Mouse (Mus musculus): ENCODE measurements around the gene G6pc3. TPM values are rescaled to one million over a fixed set of nuclear protein-coding genes. Genes with fewer than 3 reads are reported as not detected.

G6pc3 gene
- total and polyA plus RNA-seq, 3 experiments: 31.3 to 72.3 (median 34.7) TPM

DNA sequence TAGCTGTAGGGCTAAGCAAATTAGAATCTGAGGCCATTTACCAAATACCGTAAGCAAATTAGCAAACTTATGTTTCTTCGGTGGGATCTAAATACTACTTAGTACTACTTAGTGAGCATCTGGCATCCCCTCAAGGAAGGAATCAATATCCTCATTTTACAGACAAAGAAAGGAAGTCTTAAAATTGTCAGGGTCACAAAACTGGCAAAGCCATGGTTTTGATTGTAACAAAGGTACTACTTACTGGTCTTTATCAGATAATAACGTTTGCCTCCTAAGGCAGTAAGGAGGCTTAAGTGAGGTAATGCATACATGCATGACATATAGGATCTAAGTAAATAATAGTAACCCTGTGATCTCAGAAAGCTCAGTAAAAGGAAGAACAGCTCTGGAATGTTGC lies 3.7 kb upstream of the G6pc3 start:
- no peak for TF ChIP-seq SIN3A (IDR thresholded peaks at IDR 0.05; ENCODE audit: low read length)
- TF ChIP-seq USF1 (IDR thresholded peaks at IDR 0.05; ENCODE audit: low read depth, low read length): no peak
- no peak for TF ChIP-seq ZC3H11A (IDR thresholded peaks at IDR 0.05; ENCODE audit: low read depth, low read length)
- peak; percentile 3; the same call in 1 of the 2 replicates for TF ChIP-seq EP300 (IDR thresholded peaks at IDR 0.05; ENCODE audit: low read length)
- no peak for TF ChIP-seq MAZ (IDR thresholded peaks at IDR 0.05; ENCODE audit: low read depth, low read length)
- TF ChIP-seq CHD2 (IDR thresholded peaks at IDR 0.05; ENCODE audit: low read length): no peak
- TF ChIP-seq MYC (IDR thresholded peaks at IDR 0.05; ENCODE audit: low read depth, low read length): no peak
- TF ChIP-seq JUND (conservative IDR thresholded peaks at IDR 0.05; ENCODE audit: low read depth, low read length): 0 out of 2 replicates have a peak, but pooled peaks have one; percentile 13
- no peaks in the 10 kb centered on the region for H3K27me3 ChIP-seq (replicated peaks)
- H3K9me3 ChIP-seq (replicated peaks; ENCODE audit: low read length): no peaks in the 10 kb centered on the region
- peak overlapping the region in 2 of 3 experiments; percentile 41 to 60 for H3K4me3 ChIP-seq (replicated peaks in 1 of 3; ENCODE audit: low read depth in 2 of 3, low read length in 2 of 3, poor library complexity in 1 of 3)
- in situ Hi-C loops (cut with MboI; ENCODE audit: low pct_ligation_motif_present, low pct_unique_long_range_greater_than_20kb, low sequenced_read_pairs): no loop called here
- H3K4me1 ChIP-seq (ENCODE audit: control insufficient read depth in 1 of 2, insufficient read depth in 2 of 2): peaks cover 6 to 54% of the 10 kb centered on the region in 2 experiments
- no peak overlapping the region; the same call in 1 of the 2 replicates for H3K9ac ChIP-seq (ENCODE audit: insufficient read depth, low read depth)
- H3K79me2 ChIP-seq (replicated peaks; ENCODE audit: control insufficient read depth, extremely low read depth, insufficient read depth, poor library complexity, severe bottlenecking): peaks cover 43% of the 10 kb centered on the region
- H3K27ac ChIP-seq (ENCODE audit: insufficient read depth, low read depth): no peak overlapping the region
- dilution Hi-C loops (cut with MboI; ENCODE audit: extremely low pct_ligation_motif_present, extremely low pct_unique_long_range_greater_than_20kb, low sequenced_read_pairs): no loop called here
- no peak for DNase-seq (ENCODE audit: extremely low read depth)
- peak overlapping the region; percentile 37; the same call in 1 of the 2 replicates for H3K4me2 ChIP-seq (ENCODE audit: insufficient read depth, low read depth, poor library complexity, severe bottlenecking)
- peaks cover 17 to 26% of the 10 kb centered on the region in 2 experiments for H3K36me3 ChIP-seq (replicated peaks in 1 of 2; ENCODE audit: control insufficient read depth in 1 of 2, insufficient read depth in 1 of 2, low read length in 1 of 2)

DNA sequence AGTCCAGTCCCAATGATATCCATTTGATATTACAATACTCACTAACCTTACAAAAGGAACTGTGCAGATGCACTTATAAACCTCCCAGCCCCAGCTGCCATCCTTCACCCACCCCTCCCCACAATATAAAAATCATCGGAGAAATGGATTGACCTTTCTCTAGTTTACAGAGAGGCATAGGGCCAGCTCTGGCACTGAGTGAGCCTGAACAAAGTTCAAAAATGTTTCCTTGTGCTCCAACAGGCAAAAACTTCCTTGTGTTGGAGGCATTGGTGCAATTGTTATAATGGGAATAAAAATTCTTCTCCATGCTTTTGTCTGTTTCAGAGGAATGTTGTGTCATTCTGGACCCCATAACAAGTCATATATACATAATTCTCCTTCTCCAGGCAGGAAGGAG lies 3.2 kb upstream of the G6pc3 start:
- Histone ChIP-seq H3K9ac (ENCODE audit: insufficient read depth, low read depth) (no peak overlapping the region), H3K9me3 (replicated peaks; ENCODE audit: low read length) (no peaks in the 10 kb centered on the region), H3K79me2 (replicated peaks; ENCODE audit: control insufficient read depth, extremely low read depth, insufficient read depth, poor library complexity, severe bottlenecking) (peaks cover 39% of the 10 kb centered on the region), H3K27me3 (replicated peaks) (no peaks in the 10 kb centered on the region), H3K36me3 (replicated peaks in 1 of 2; ENCODE audit: control insufficient read depth in 1 of 2, insufficient read depth in 1 of 2, low read length in 1 of 2) (peaks cover 12 to 22% of the 10 kb centered on the region in 2 experiments), H3K4me2 (ENCODE audit: insufficient read depth, low read depth, poor library complexity, severe bottlenecking) (no peak overlapping the region), H3K27ac (ENCODE audit: insufficient read depth, low read depth) (no peak overlapping the region), H3K4me1 (ENCODE audit: control insufficient read depth in 1 of 2, insufficient read depth in 2 of 2) (peaks cover 10 to 54% of the 10 kb centered on the region in 2 experiments), H3K4me3 (replicated peaks in 1 of 3; ENCODE audit: low read depth in 2 of 3, low read length in 2 of 3, poor library complexity in 1 of 3) (no peak overlapping the region)
- in situ Hi-C loops (cut with MboI; ENCODE audit: low pct_ligation_motif_present, low pct_unique_long_range_greater_than_20kb, low sequenced_read_pairs): no loop called here
- DNase-seq (ENCODE audit: extremely low read depth): no peak
- dilution Hi-C loops (cut with MboI; ENCODE audit: extremely low pct_ligation_motif_present, extremely low pct_unique_long_range_greater_than_20kb, low sequenced_read_pairs): no loop called here
- TF ChIP-seq TBP (conservative IDR thresholded peaks at IDR 0.05; ENCODE audit: low read depth, low read length) (no peak), MXI1 (IDR thresholded peaks at IDR 0.05; ENCODE audit: low read depth, low read length) (peak; percentile 16; the same call in 1 of the 2 replicates), POLR2AphosphoS2 (IDR thresholded peaks at IDR 0.05; ENCODE audit: low read depth, low read length) (no peak), USF1 (IDR thresholded peaks at IDR 0.05; ENCODE audit: low read depth, low read length) (no peak)

DNA sequence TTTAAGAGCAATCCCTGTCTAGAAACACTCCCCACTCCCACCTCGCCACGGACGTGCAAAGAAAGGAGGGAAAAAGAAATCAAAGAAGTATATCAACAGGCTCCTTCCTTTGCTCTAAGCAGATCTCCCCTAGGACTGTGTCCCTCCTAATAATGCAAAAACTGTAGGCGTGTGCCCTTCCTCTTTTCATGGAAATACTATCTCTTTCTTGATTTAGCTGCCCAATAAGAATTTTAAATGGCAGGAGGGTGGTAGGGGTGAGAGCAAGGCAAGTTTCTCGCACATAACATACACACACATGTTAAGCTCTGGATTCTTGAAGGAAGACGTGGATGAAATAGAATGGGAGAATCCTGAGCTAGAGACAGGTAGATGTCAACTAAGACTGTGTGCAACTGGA lies 440 bp upstream of the G6pc3 start:
- Histone ChIP-seq H3K4me1 (ENCODE audit: control insufficient read depth in 1 of 2, insufficient read depth in 2 of 2) (peaks cover 4 to 38% of the 10 kb centered on the region in 2 experiments), H3K36me3 (replicated peaks in 1 of 2; ENCODE audit: control insufficient read depth in 1 of 2, insufficient read depth in 1 of 2, low read length in 1 of 2) (peaks cover 19 to 27% of the 10 kb centered on the region in 2 experiments), H3K9me3 (replicated peaks; ENCODE audit: low read length) (no peaks in the 10 kb centered on the region), H3K27me3 (replicated peaks) (no peaks in the 10 kb centered on the region), H3K27ac (ENCODE audit: insufficient read depth, low read depth) (peak overlapping the region; percentile 30; the same call in 1 of the 2 replicates), H3K9ac (ENCODE audit: insufficient read depth, low read depth) (peak overlapping the region; percentile 84), H3K4me2 (ENCODE audit: insufficient read depth, low read depth, poor library complexity, severe bottlenecking) (peak overlapping the region; percentile 95), H3K79me2 (replicated peaks; ENCODE audit: control insufficient read depth, extremely low read depth, insufficient read depth, poor library complexity, severe bottlenecking) (peaks cover 14% of the 10 kb centered on the region), H3K4me3 (replicated peaks in 1 of 3; ENCODE audit: low read depth in 2 of 3, low read length in 2 of 3, poor library complexity in 1 of 3) (peak overlapping the region; percentile 56 to 73 (median 60))
- dilution Hi-C loops (cut with MboI; ENCODE audit: extremely low pct_ligation_motif_present, extremely low pct_unique_long_range_greater_than_20kb, low sequenced_read_pairs): no loop called here
- in situ Hi-C loops (cut with MboI; ENCODE audit: low pct_ligation_motif_present, low pct_unique_long_range_greater_than_20kb, low sequenced_read_pairs): no loop called here
- TF ChIP-seq TBP (conservative IDR thresholded peaks at IDR 0.05; ENCODE audit: low read depth, low read length) (peak; percentile 8; the same call in 1 of the 2 replicates), ZNF384 (IDR thresholded peaks at IDR 0.05; ENCODE audit: low read depth, low read length) (no peak)
- DNase-seq (ENCODE audit: extremely low read depth): no peak

Measured in CH12.LX (cell line).